Mouse (Mus musculus): ENCODE results near the gene Gm49711. TPM values are rescaled to one million over a fixed set of nuclear protein-coding genes. Genes with fewer than 3 reads are reported as not detected.

Gm49711 gene
- 0.38 TPM for polyA plus RNA-seq (2014; fragmentation: Illumina TruSeq; extraction: RNeasy Lipid Tissue Mini Kit (QIAGEN cat#74804); ENCODE audit: low read depth, low replicate concordance)

GRCm38 (mm10) chr16:92057852-92058643 is at the start of gene Gm49711, which contains the start of the genes Mrps6 and Slc5a3:
Gene Gm49711, plus strand, starts transcription at chr16:92058316.
Gene Mrps6, plus strand, starts transcription at chr16:92058270.
Gene Slc5a3, plus strand, starts transcription at chr16:92058322.

Other genes with a start within 250 kb of the Gm49711 start
- gene Mrps6, start within 50 bp of the Gm49711 start, polyA plus RNA-seq (2014; fragmentation: Illumina TruSeq; extraction: RNeasy Lipid Tissue Mini Kit (QIAGEN cat#74804); ENCODE audit: low read depth, low replicate concordance) = 266 TPM
- gene Slc5a3, start within 50 bp of the Gm49711 start, polyA plus RNA-seq (2014; fragmentation: Illumina TruSeq; extraction: RNeasy Lipid Tissue Mini Kit (QIAGEN cat#74804); ENCODE audit: low read depth, low replicate concordance) = 18.8 TPM
- not detected for gene Kcne2, start 234.1 kb downstream of the Gm49711 start, polyA plus RNA-seq (2014; fragmentation: Illumina TruSeq; extraction: RNeasy Lipid Tissue Mini Kit (QIAGEN cat#74804); ENCODE audit: low read depth, low replicate concordance)
- 73.3 TPM for gene Smim11, start 243.0 kb downstream of the Gm49711 start, polyA plus RNA-seq (2014; fragmentation: Illumina TruSeq; extraction: RNeasy Lipid Tissue Mini Kit (QIAGEN cat#74804); ENCODE audit: low read depth, low replicate concordance)